ENCODE assay signal across 8 mouse cellular contexts in the genomic region with DNA sequence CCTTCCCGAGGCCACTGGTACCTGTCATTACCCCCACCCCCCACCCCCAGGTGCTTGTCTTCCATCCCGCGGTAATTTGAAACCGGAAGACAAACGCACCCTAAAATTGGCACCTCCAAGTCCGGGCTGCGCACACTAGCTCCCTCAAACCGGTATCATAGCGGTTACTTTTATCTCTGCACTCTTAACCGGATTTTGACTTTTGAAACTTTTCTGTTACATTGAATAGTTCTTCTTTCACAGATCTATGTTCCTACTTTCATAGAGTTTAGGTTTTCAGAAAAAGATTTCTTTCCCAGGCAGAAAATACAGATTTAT.
DNase-seq lines count a peak whose midpoint lies in the region; ATAC-seq and TF ChIP-seq lines count a peak whose summit lies in the region.

No protein-coding gene starts in this region.

- peak overlapping the region; percentile 92 for H3K4me2 ChIP-seq in heart, embryonic 15.5 days
- peak overlapping the region; percentile 95 for H3K4me2 ChIP-seq in intestine, embryonic 15.5 days (replicated peaks)
- peak overlapping the region; percentile 76 for H3K4me2 ChIP-seq in neural tube, embryonic 13.5 days

- no peak for DNase-seq in heart, postnatal 10 days
- no peak for DNase-seq in ovary, postnatal 10 days (ENCODE audit: low spot score)
- DNase-seq in layer of hippocampus, adult 9-11 months = no peak

- 10% methylated on average over 10 of the region's 10 CpGs for WGBS in heart, embryonic 15.5 days
- 13% methylated on average over 10 of the region's 10 CpGs for WGBS in intestine, embryonic 15.5 days
- WGBS in neural tube, embryonic 13.5 days = 4% methylated on average over 10 of the region's 10 CpGs

- H3K9ac ChIP-seq in heart, embryonic 15.5 days = peak overlapping the region; percentile 62
- H3K9ac ChIP-seq in intestine, embryonic 15.5 days = peak overlapping the region; percentile 46; the same call in 1 of the 2 replicates
- H3K9ac ChIP-seq in neural tube, embryonic 13.5 days = no peak overlapping the region

- intact Hi-C loops in heart, postnatal 10 days (cut with DNase I) = loop anchor here (5.0 kb wide), 2 partner anchors 62 to 87 kb away; partner anchors contain the start of gene Commd3

- TF ChIP-seq POLR2A in bone marrow macrophage, adult 2 months (IDR thresholded peaks at IDR 0.05; ENCODE audit: borderline replicate concordance, low read depth, low read length) = no peak

- ATAC-seq in heart, embryonic 15.5 days (replicated peaks; ENCODE audit: insufficient number of reproducible peaks, insufficient read depth, low FRiP score, low read depth) = no peak
- no peak for ATAC-seq in intestine, embryonic 15.5 days
- no peak for ATAC-seq in neural tube, embryonic 13.5 days (ENCODE audit: low read depth)
- no peak for ATAC-seq in megakaryocyte progenitor cell, adult 5-6 weeks (replicated peaks; ENCODE audit: poor library complexity)

- H3K4me3 ChIP-seq in heart, embryonic 15.5 days = peak overlapping the region; percentile 59
- H3K4me3 ChIP-seq in bone marrow macrophage, adult 2 months (ENCODE audit: insufficient read depth, low read length) = peak overlapping the region; percentile 62
- peak overlapping the region; percentile 46 for H3K4me3 ChIP-seq in intestine, embryonic 15.5 days (replicated peaks)
- H3K4me3 ChIP-seq in neural tube, embryonic 13.5 days = peak overlapping the region; percentile 43

- peaks cover 34% of the 10 kb centered on the region for H3K27me3 ChIP-seq in heart, embryonic 15.5 days
- peaks cover 22% of the 10 kb centered on the region for H3K27me3 ChIP-seq in intestine, embryonic 15.5 days (replicated peaks)
- peaks cover 72% of the 10 kb centered on the region for H3K27me3 ChIP-seq in neural tube, embryonic 13.5 days

- H3K4me1 ChIP-seq in heart, embryonic 15.5 days (replicated peaks) = peaks cover 23% of the 10 kb centered on the region
- H3K4me1 ChIP-seq in bone marrow macrophage, adult 2 months (ENCODE audit: control insufficient read depth, insufficient read depth, low read length) = peaks cover 11% of the 10 kb centered on the region
- H3K4me1 ChIP-seq in intestine, embryonic 15.5 days (replicated peaks) = peaks cover 18% of the 10 kb centered on the region
- H3K4me1 ChIP-seq in neural tube, embryonic 13.5 days (replicated peaks) = peaks cover 26% of the 10 kb centered on the region

- no peak overlapping the region for H3K27ac ChIP-seq in heart, embryonic 15.5 days
- no peak overlapping the region for H3K27ac ChIP-seq in bone marrow macrophage, adult 2 months (ENCODE audit: insufficient read depth, low read depth, low read length)
- no peak overlapping the region for H3K27ac ChIP-seq in intestine, embryonic 15.5 days
- no peak overlapping the region for H3K27ac ChIP-seq in neural tube, embryonic 13.5 days (replicated peaks)

- no peaks in the 10 kb centered on the region for H3K9me3 ChIP-seq in heart, embryonic 15.5 days (replicated peaks)
- H3K9me3 ChIP-seq in intestine, embryonic 15.5 days = no peaks in the 10 kb centered on the region
- H3K9me3 ChIP-seq in neural tube, embryonic 13.5 days = no peaks in the 10 kb centered on the region

- TF ChIP-seq CTCF in bone marrow macrophage, adult 2 months (IDR thresholded peaks at IDR 0.05; ENCODE audit: low read depth, low read length) = no peak

- H3K36me3 ChIP-seq in heart, embryonic 15.5 days = no peaks in the 10 kb centered on the region
- H3K36me3 ChIP-seq in intestine, embryonic 15.5 days = no peaks in the 10 kb centered on the region
- H3K36me3 ChIP-seq in neural tube, embryonic 13.5 days = no peaks in the 10 kb centered on the region
